Mouse (Mus musculus) urinary bladder, postnatal 10 days (tissue): ENCODE data around the gene Rapgef1.
"Not testable (repeated sequence)": the region's sequence is repeated elsewhere in the genome, so short reads cannot be mapped to it uniquely, and the experiment has no call there.

ENCODE experiments used
- DNase-seq: peaks from one replicate; pipeline ENCODE4 v3.0.0; 2022; ENCODE audit warnings: low spot score

Gene Rapgef1

GRCm38 (mm10) chr2:29741207-29741606 is 121.7 kb downstream of the Rapgef1 start:
- DNase-seq = no peak

GRCm38 (mm10) chr2:29744256-29744655 is 124.7 kb downstream of the Rapgef1 start:
- no peak for DNase-seq

GRCm38 (mm10) chr2:29747188-29747782 is 127.8 kb downstream of the Rapgef1 start:
- DNase-seq = no peak

- DNase-seq = no peak
Observed at GRCm38 (mm10) chr2:29747852-29748251, 128.3 kb downstream of the Rapgef1 start.

- DNase-seq = no peak
Observed at GRCm38 (mm10) chr2:29748499-29748898, 129.0 kb downstream of the Rapgef1 start.

- no peak for DNase-seq
Observed at GRCm38 (mm10) chr2:29751497-29751896, 132.0 kb downstream of the Rapgef1 start, which contains the start of gene Gm13420. Gene Gm13420, minus strand, starts transcription at chr2:29751685.

GRCm38 (mm10) chr2:29752397-29752796 is 132.9 kb downstream of the Rapgef1 start:
- no peak for DNase-seq

- DNase-seq = no peak
Observed at GRCm38 (mm10) chr2:29755693-29756092, 136.2 kb downstream of the Rapgef1 start.

GRCm38 (mm10) chr2:29764831-29765230 is 145.3 kb downstream of the Rapgef1 start:
- DNase-seq = no peak

- no peak for DNase-seq
Observed at GRCm38 (mm10) chr2:29767976-29768709, 148.6 kb downstream of the Rapgef1 start.

- no peak for DNase-seq
Observed at GRCm38 (mm10) chr2:29768901-29769300, 149.4 kb downstream of the Rapgef1 start.

- no peak for DNase-seq
Observed at GRCm38 (mm10) chr2:29770162-29770561, 150.6 kb downstream of the Rapgef1 start.

- DNase-seq = no peak
Observed at GRCm38 (mm10) chr2:29771611-29772461, 152.3 kb downstream of the Rapgef1 start.

GRCm38 (mm10) chr2:29773323-29773722 is 153.8 kb downstream of the Rapgef1 start:
- no peak for DNase-seq

GRCm38 (mm10) chr2:29781256-29781655 is 161.7 kb downstream of the Rapgef1 start:
- not testable (repeated sequence) for DNase-seq

GRCm38 (mm10) chr2:29784290-29784689 is 164.8 kb downstream of the Rapgef1 start:
- no peak for DNase-seq

GRCm38 (mm10) chr2:29787104-29787917 is 167.8 kb downstream of the Rapgef1 start, which contains the start of gene Coq4:
Gene Coq4, plus strand, starts transcription at chr2:29787493.
- peak; percentile 32 for DNase-seq

GRCm38 (mm10) chr2:29787937-29788681 is 168.6 kb downstream of the Rapgef1 start, which contains the start of gene Trub2:
Gene Trub2, minus strand, starts transcription at chr2:29788502.
- DNase-seq = peak; percentile 38
